Comparison of ENCODE assay signal across 7 mouse cellular contexts in genomic region chr8:69584201-69584600, GRCm38 (mm10). TPM values are rescaled to one million over a fixed set of nuclear protein-coding genes. Genes with fewer than 3 reads are reported as not detected.
DNase-seq lines count a peak whose midpoint lies in the region; ATAC-seq and TF ChIP-seq lines count a peak whose summit lies in the region.
"Not testable (repeated sequence)": the region's sequence is repeated elsewhere in the genome, so short reads cannot be mapped to it uniquely, and the experiment has no call there.

No protein-coding gene starts in this region.

- not testable (repeated sequence) for ATAC-seq in forebrain, embryonic 13.5 days; heart, embryonic 13.5 days (ENCODE audit: extremely low read depth, insufficient number of reproducible peaks, low FRiP score, low TSS enrichment); intestine, embryonic 14.5 days (replicated peaks; ENCODE audit: low FRiP score, low TSS enrichment, low read depth); lung, embryonic 14.5 days (ENCODE audit: insufficient read depth); neural tube, embryonic 11.5 days (ENCODE audit: insufficient read depth, low FRiP score, low TSS enrichment)

- 14% methylated on average over 7 of the region's 7 CpGs for WGBS in cerebellum, adult 2 months
- WGBS in forebrain, embryonic 13.5 days, result 16% methylated on average over 7 of the region's 7 CpGs
- WGBS in heart, embryonic 13.5 days, result 14% methylated on average over 7 of the region's 7 CpGs
- WGBS in intestine, embryonic 14.5 days, result 23% methylated on average over 7 of the region's 7 CpGs
- 13% methylated on average over 7 of the region's 7 CpGs for WGBS in limb, embryonic 10.5 days
- 20% methylated on average over 7 of the region's 7 CpGs for WGBS in lung, embryonic 14.5 days
- WGBS in neural tube, embryonic 11.5 days, result 22% methylated on average over 7 of the region's 7 CpGs

- TF ChIP-seq POLR2A in cerebellum, adult 2 months (IDR thresholded peaks at IDR 0.05; ENCODE audit: borderline replicate concordance, insufficient read depth, low read length), result not testable (repeated sequence)

- H3K27ac ChIP-seq in cerebellum, adult 2 months (ENCODE audit: insufficient read depth, low read length), result peak overlapping the region; percentile 85
- not testable (repeated sequence) for H3K27ac ChIP-seq in forebrain, embryonic 13.5 days; heart, embryonic 13.5 days (replicated peaks); intestine, embryonic 14.5 days (ENCODE audit: low read depth); lung, embryonic 14.5 days (ENCODE audit: low read depth); neural tube, embryonic 11.5 days (ENCODE audit: low read depth, low read length)
- H3K27ac ChIP-seq in limb, embryonic 10.5 days, result peak overlapping the region; percentile 81; the same call in 1 of the 2 replicates

- peak overlapping the region; percentile 63 for H3K4me3 ChIP-seq in cerebellum, adult 2 months (replicated peaks; ENCODE audit: insufficient read depth, low read depth, low read length)
- H3K4me3 ChIP-seq in forebrain, embryonic 13.5 days, result peak overlapping the region; percentile 51
- peak overlapping the region; percentile 60 for H3K4me3 ChIP-seq in heart, embryonic 13.5 days
- H3K4me3 ChIP-seq in intestine, embryonic 14.5 days (ENCODE audit: low read depth, low read length), result peak overlapping the region; percentile 37
- peak overlapping the region; percentile 52 for H3K4me3 ChIP-seq in limb, embryonic 10.5 days
- peak overlapping the region; percentile 42 for H3K4me3 ChIP-seq in lung, embryonic 14.5 days (ENCODE audit: low read depth, low read length)
- H3K4me3 ChIP-seq in neural tube, embryonic 11.5 days (ENCODE audit: low read depth, low read length), result peak overlapping the region; percentile 35

- TF ChIP-seq CTCF in cerebellum, adult 2 months (IDR thresholded peaks at IDR 0.05; ENCODE audit: borderline replicate concordance, insufficient read depth, low read depth, low read length); lung, embryonic 14.5 days (IDR thresholded peaks at IDR 0.05; ENCODE audit: low read depth): not testable (repeated sequence)

- H3K9me3 ChIP-seq in forebrain, embryonic 13.5 days (replicated peaks); heart, embryonic 13.5 days; intestine, embryonic 14.5 days (ENCODE audit: control insufficient read depth, low read length); limb, embryonic 10.5 days (replicated peaks); lung, embryonic 14.5 days (ENCODE audit: low read depth, low read length); neural tube, embryonic 11.5 days (ENCODE audit: control insufficient read depth, low read length): not testable (repeated sequence)

- H3K27me3 ChIP-seq in cerebellum, adult 2 months (ENCODE audit: control insufficient read depth, insufficient read depth, low read length); forebrain, embryonic 13.5 days; heart, embryonic 13.5 days (replicated peaks); intestine, embryonic 14.5 days (replicated peaks; ENCODE audit: control insufficient read depth, insufficient read depth, low read length); limb, embryonic 10.5 days (ENCODE audit: low read depth, poor library complexity, severe bottlenecking); lung, embryonic 14.5 days (ENCODE audit: insufficient read depth, low read length); neural tube, embryonic 11.5 days (ENCODE audit: control insufficient read depth, insufficient read depth, low read length): not testable (repeated sequence)

- H3K4me2 ChIP-seq in forebrain, embryonic 13.5 days, result peak overlapping the region; percentile 87
- H3K4me2 ChIP-seq in heart, embryonic 13.5 days, result peak overlapping the region; percentile 90
- peak overlapping the region; percentile 86 for H3K4me2 ChIP-seq in intestine, embryonic 14.5 days (ENCODE audit: low read length)
- H3K4me2 ChIP-seq in lung, embryonic 14.5 days, result peak overlapping the region; percentile 79
- peak overlapping the region; percentile 84 for H3K4me2 ChIP-seq in neural tube, embryonic 11.5 days (ENCODE audit: low read depth)

- peak overlapping the region; percentile 74 for H3K9ac ChIP-seq in forebrain, embryonic 13.5 days
- peak overlapping the region; percentile 84 for H3K9ac ChIP-seq in heart, embryonic 13.5 days
- H3K9ac ChIP-seq in intestine, embryonic 14.5 days (ENCODE audit: low read length), result peak overlapping the region; percentile 63
- H3K9ac ChIP-seq in lung, embryonic 14.5 days, result peak overlapping the region; percentile 62; the same call in 1 of the 2 replicates
- H3K9ac ChIP-seq in neural tube, embryonic 11.5 days (ENCODE audit: low read length), result peak overlapping the region; percentile 64; the same call in 1 of the 2 replicates

- not testable (repeated sequence) for DNase-seq in cerebellum, adult 2 months; intestine, embryonic 14.5 days (ENCODE audit: low spot score); limb, embryonic 10.5 days (ENCODE audit: low spot score); lung, embryonic 14.5 days; neural tube, embryonic 11.5 days (ENCODE audit: low spot score)

- H3K36me3 ChIP-seq in forebrain, embryonic 13.5 days (ENCODE audit: poor library complexity, severe bottlenecking); heart, embryonic 13.5 days; intestine, embryonic 14.5 days (ENCODE audit: control insufficient read depth, insufficient read depth, low read length); limb, embryonic 10.5 days; lung, embryonic 14.5 days (ENCODE audit: insufficient read depth); neural tube, embryonic 11.5 days (ENCODE audit: control insufficient read depth, insufficient read depth, low read length): not testable (repeated sequence)

- H3K4me1 ChIP-seq in cerebellum, adult 2 months (ENCODE audit: control insufficient read depth, insufficient read depth, low read length); forebrain, embryonic 13.5 days; heart, embryonic 13.5 days; intestine, embryonic 14.5 days (replicated peaks; ENCODE audit: control insufficient read depth, insufficient read depth, low read length); limb, embryonic 10.5 days; lung, embryonic 14.5 days (ENCODE audit: insufficient read depth); neural tube, embryonic 11.5 days (ENCODE audit: control insufficient read depth, insufficient read depth, low read length): not testable (repeated sequence)

RNA-seq across cellular contexts. Expression of gene Zfp868, which starts 41.1 kb away (rescaled TPM):
- polyA plus RNA-seq in cerebellum, adult 2 months (2012; rRNA removed), result 17.8 and 18.7 TPM in 2 replicates
- 42.9 and 44.8 TPM in 2 replicates for polyA plus RNA-seq in forebrain, embryonic 13.5 days (2015; fragmentation: Nextera tagmentation; extraction: Ambion mirVana)
- polyA plus RNA-seq in heart, embryonic 13.5 days (2015; fragmentation: Nextera tagmentation; extraction: Ambion mirVana), result 14.9 and 16.1 TPM in 2 replicates
- 21.3 and 21.4 TPM in 2 replicates for polyA plus RNA-seq in intestine, embryonic 14.5 days (2014; fragmentation: Nextera tagmentation; extraction: Ambion mirVana)
- polyA plus RNA-seq in limb, embryonic 10.5 days (2016; fragmentation: Nextera tagmentation; extraction: Ambion mirVana), result 29.1 and 30.7 TPM in 2 replicates
- 23.4 and 24.5 TPM in 2 replicates for polyA plus RNA-seq in lung, embryonic 14.5 days (2014; fragmentation: Nextera tagmentation; extraction: Ambion mirVana)
- 34.4 and 35.2 TPM in 2 replicates for polyA plus RNA-seq in neural tube, embryonic 11.5 days (2014; fragmentation: Nextera tagmentation; extraction: Ambion mirVana)
